Mouse (Mus musculus) liver, embryonic 12.5 days (tissue): Measurements from ENCODE around the gene Gm3448. TPM values are rescaled to one million over a fixed set of nuclear protein-coding genes. Genes with fewer than 3 reads are reported as not detected.

ENCODE experiments used
- polyA plus RNA-seq: library from polyadenylated mRNA; unstranded; fragments of >200 nt; fragmentation: Nextera tagmentation; extraction: Ambion mirVana; gene quantifications from 2 replicates; pipeline ENCODE4 v1.2.1, GENCODE M21; 2016

The Gm3448 gene
- polyA plus RNA-seq, 1 experiment from 2014 or later, result 4.1 TPM

Other genes with a start within 250 kb of the Gm3448 start
- 1.6 and 2.1 TPM in 2 replicates for gene Wdr27, start 98.4 kb downstream of the Gm3448 start, polyA plus RNA-seq
- 13.7 and 15.3 TPM in 2 replicates for gene 1600012H06Rik, start 98.4 kb downstream of the Gm3448 start, polyA plus RNA-seq
- 119 TPM in 2 replicates for gene Phf10, start 80.3 kb downstream of the Gm3448 start, polyA plus RNA-seq
- 6.2 and 7.1 TPM in 2 replicates for gene 9030025P20Rik, start 63.1 kb downstream of the Gm3448 start, polyA plus RNA-seq
- gene Gm3417, start 62.7 kb downstream of the Gm3448 start, polyA plus RNA-seq, result 0.97 and 2.9 TPM in 2 replicates
- gene Gm3435, start 31.4 kb downstream of the Gm3448 start, polyA plus RNA-seq, result 4.2 and 4.9 TPM in 2 replicates
- 48.1 and 48.2 TPM in 2 replicates for gene Ermard, start 329 bp downstream of the Gm3448 start, polyA plus RNA-seq
- gene Tcte3, start within 50 bp of the Gm3448 start, polyA plus RNA-seq, result 3.1 and 3.5 TPM in 2 replicates